ENCODE assay signal across 7 mouse cellular contexts in the genomic region with DNA sequence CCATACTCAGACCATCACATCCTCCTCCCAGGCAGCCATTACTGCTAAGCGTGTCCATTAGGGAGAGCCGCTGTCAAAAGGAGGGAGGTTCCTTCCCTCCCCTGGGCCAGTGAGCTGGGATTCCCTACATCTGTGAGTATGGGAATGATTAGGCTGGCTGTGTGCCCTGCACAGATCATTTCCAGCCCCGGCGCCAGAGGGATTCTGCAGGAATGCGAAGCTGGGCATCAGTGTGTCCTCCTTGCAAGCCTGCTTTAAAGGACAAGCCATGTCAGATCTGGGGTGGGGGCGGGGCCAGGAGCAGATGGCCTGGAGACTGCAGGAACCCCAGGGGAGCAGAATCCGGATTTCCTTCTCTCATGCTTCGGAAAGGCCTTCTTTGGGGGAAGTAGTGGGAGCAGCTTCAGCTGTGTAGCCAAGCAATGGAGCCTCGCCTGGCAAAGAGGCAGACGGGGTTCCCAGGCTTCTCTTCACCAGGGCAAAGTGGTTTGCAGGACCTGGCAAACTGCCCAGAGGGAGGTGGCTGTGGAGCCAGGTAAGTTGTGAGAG. TPM values are rescaled to one million over a fixed set of nuclear protein-coding genes. Genes with fewer than 3 reads are reported as not detected.
DNase-seq lines count a peak whose midpoint lies in the region; ATAC-seq and TF ChIP-seq lines count a peak whose summit lies in the region.

No protein-coding gene starts in this region.

- ATAC-seq in limb, embryonic 15.5 days (ENCODE audit: insufficient number of reproducible peaks, low FRiP score, low TSS enrichment, low read depth), result peak; percentile 90
- ATAC-seq in neural tube, embryonic 14.5 days (ENCODE audit: low read depth), result peak; percentile 46; the same call in 1 of the 2 replicates

- peak overlapping the region; percentile 20 for H3K4me3 ChIP-seq in limb, embryonic 15.5 days
- H3K4me3 ChIP-seq in neural tube, embryonic 14.5 days (ENCODE audit: low read depth, low read length), result no peak overlapping the region

- H3K4me1 ChIP-seq in limb, embryonic 15.5 days, result peaks cover 24% of the 10 kb centered on the region
- H3K4me1 ChIP-seq in neural tube, embryonic 14.5 days (ENCODE audit: control insufficient read depth, insufficient read depth, low read length), result peaks cover 7% of the 10 kb centered on the region; the same call in 1 of the 2 replicates

- TF ChIP-seq CTCF in brain, embryonic 14.5 days (IDR thresholded peaks at IDR 0.05; ENCODE audit: borderline replicate concordance, extremely low read depth, insufficient read depth, insufficient read length), result no peak

- H3K27ac ChIP-seq in limb, embryonic 15.5 days, result peak overlapping the region; percentile 82
- H3K27ac ChIP-seq in neural tube, embryonic 14.5 days (ENCODE audit: low read depth, low read length), result peak overlapping the region; percentile 22; the same call in 1 of the 2 replicates

- TF ChIP-seq POLR2A in brain, embryonic 14.5 days (IDR thresholded peaks at IDR 0.05; ENCODE audit: borderline replicate concordance, extremely low read depth, insufficient read depth, insufficient read length, poor library complexity, severe bottlenecking), result no peak

- no peaks in the 10 kb centered on the region for H3K9me3 ChIP-seq in limb, embryonic 15.5 days
- no peaks in the 10 kb centered on the region for H3K9me3 ChIP-seq in neural tube, embryonic 14.5 days (ENCODE audit: control insufficient read depth, low read length)

- peak overlapping the region; percentile 3; the same call in 1 of the 2 replicates for H3K9ac ChIP-seq in limb, embryonic 15.5 days
- H3K9ac ChIP-seq in neural tube, embryonic 14.5 days (replicated peaks; ENCODE audit: low read depth, low read length), result no peak overlapping the region

- peak overlapping the region; percentile 43 for H3K4me2 ChIP-seq in limb, embryonic 15.5 days
- no peak overlapping the region for H3K4me2 ChIP-seq in neural tube, embryonic 14.5 days (ENCODE audit: low read depth, low read length)

- no peaks in the 10 kb centered on the region for H3K27me3 ChIP-seq in limb, embryonic 15.5 days
- H3K27me3 ChIP-seq in neural tube, embryonic 14.5 days (ENCODE audit: control insufficient read depth, insufficient read depth, low read length), result no peaks in the 10 kb centered on the region

- H3K36me3 ChIP-seq in limb, embryonic 15.5 days, result no peaks in the 10 kb centered on the region
- no peaks in the 10 kb centered on the region for H3K36me3 ChIP-seq in neural tube, embryonic 14.5 days (ENCODE audit: control insufficient read depth, insufficient read depth, low read length)

- 5% methylated on average over 10 of the region's 10 CpGs for WGBS in limb, embryonic 15.5 days
- WGBS in neural tube, embryonic 14.5 days, result 17% methylated on average over 10 of the region's 10 CpGs

- peak; percentile 80 for DNase-seq in brain, embryonic 14.5 days (ENCODE audit: low read depth)
- peak; percentile 79 for DNase-seq in embryo, embryonic 10.5 days (ENCODE audit: low spot score)
- peak; percentile 68 to 72 for DNase-seq in heart, adult 18-20 months
- peak; percentile 39 for DNase-seq in kidney, adult 11 months
- DNase-seq in thymus, postnatal 10 days (ENCODE audit: low spot score in 2 of 2), result no peak

RNA-seq across cellular contexts. Expression of gene Dlg1, which starts 45.3 kb away (rescaled TPM):
- 30.8 and 34.1 TPM in 2 replicates for polyA plus RNA-seq in brain, embryonic 14.5 days (2012; rRNA removed)
- 10 to 100 TPM; 52.6 to 59.2 TPM for total RNA-seq in heart, adult 18-20 months (2021)
- 25.3 and 33.7 TPM in 2 replicates for polyA plus RNA-seq in limb, embryonic 15.5 days (2015; fragmentation: Nextera tagmentation; extraction: Ambion mirVana)
- polyA plus RNA-seq in neural tube, embryonic 14.5 days (2014; fragmentation: Nextera tagmentation; extraction: Ambion mirVana), result 16.7 and 19.1 TPM in 2 replicates

Comparison
In these comparisons a context has a peak if more than half of its experiments do, and no peak if none do; other contexts are left out.
1. DNase-seq: peak in brain, embryonic 14.5 days (single experiment), embryo, embryonic 10.5 days (single experiment), heart, adult 18-20 months (2 of 2) and kidney, adult 11 months (single experiment); none in thymus, postnatal 10 days (0 of 2).